Mouse (Mus musculus): ENCODE results near the gene Gtpbp3.

GRCm38 (mm10) chr8:71474344-71474743 is 13.6 kb upstream of the Gtpbp3 start:
- TF ChIP-seq POLR2A (IDR thresholded peaks at IDR 0.05; ENCODE audit: low read depth, low read length) (no peak), CTCF (conservative IDR thresholded peaks at IDR 0.05 in 1 of 2, IDR thresholded peaks at IDR 0.05 in 1 of 2; ENCODE audit: low read depth in 2 of 2, low read length in 2 of 2) (no peak), RAD21 (IDR thresholded peaks at IDR 0.05; ENCODE audit: low read depth, low read length) (no peak), EP300 (IDR thresholded peaks at IDR 0.05; ENCODE audit: low read length) (no peak)
